Mouse (Mus musculus): ENCODE results near the gene Rspo1. TPM values are rescaled to one million over a fixed set of nuclear protein-coding genes. Genes with fewer than 3 reads are reported as not detected.
"Not testable (repeated sequence)": the region's sequence is repeated elsewhere in the genome, so short reads cannot be mapped to it uniquely, and the experiment has no call there.

Gene Rspo1
- total RNA-seq (2021) (1 to 10 TPM; 5.1 to 7.5 TPM), polyA plus RNA-seq (2012; rRNA removed) (6.8 and 7.1 TPM in 2 replicates)
- long read RNA-seq, transcript Rspo1-201 (6 exons, 1,834 nt) = major isoform, 12 of 12 reads
- long read RNA-seq, partial matches to known transcripts = 0 of 12 reads
- long read RNA-seq, other reads (novel, unspliced or antisense) = 0 of 12 reads

DNA sequence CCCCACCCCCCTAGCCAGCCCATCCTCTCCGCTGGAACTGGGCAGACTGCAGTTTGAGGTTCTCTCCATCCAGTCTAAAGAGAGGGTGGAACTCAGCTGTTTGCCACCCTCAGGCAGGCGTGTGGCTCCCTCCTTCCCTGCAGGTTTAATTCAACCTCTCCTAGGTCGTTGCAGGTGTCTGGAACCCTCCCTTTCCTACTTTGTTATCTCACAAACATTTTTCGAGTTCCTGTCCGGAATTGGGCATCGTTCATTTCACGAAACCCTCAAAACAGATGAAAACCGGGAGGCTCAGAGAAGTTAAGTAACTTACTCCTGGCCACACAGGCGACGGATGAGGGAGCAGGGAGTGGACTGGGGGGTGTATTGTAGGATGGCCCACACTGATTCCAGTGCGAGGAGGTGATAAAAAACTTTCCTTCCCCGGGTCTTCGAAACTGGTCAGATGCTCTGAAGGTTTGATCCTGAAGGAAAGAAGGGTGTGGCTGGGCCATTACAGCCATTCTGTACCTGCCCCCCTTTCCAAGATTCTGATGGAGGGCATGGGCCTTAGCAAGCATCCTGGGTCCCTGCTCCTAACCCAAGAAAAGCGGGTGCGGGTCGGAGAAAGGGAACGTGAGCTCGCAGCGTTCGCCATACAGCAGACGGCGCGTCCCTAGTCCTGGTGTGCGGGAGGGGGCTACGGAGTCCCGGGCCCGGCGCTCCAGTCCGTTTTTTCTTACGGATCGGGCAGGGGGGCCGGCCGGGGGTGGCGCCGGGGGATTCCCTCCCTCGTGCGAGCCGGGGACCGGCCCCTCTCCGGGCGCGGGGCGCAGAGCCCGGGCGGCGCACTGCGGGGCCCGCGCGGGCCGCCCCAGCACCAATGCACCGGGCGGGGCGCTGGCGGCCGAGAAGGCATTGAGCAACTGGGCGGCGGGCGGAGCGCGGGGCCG is at the start of gene Rspo1:
Gene Rspo1, plus strand, starts transcription at position 760 of the 932 bp plus-strand sequence.
- DNase-seq = peak; percentile 23

DNA sequence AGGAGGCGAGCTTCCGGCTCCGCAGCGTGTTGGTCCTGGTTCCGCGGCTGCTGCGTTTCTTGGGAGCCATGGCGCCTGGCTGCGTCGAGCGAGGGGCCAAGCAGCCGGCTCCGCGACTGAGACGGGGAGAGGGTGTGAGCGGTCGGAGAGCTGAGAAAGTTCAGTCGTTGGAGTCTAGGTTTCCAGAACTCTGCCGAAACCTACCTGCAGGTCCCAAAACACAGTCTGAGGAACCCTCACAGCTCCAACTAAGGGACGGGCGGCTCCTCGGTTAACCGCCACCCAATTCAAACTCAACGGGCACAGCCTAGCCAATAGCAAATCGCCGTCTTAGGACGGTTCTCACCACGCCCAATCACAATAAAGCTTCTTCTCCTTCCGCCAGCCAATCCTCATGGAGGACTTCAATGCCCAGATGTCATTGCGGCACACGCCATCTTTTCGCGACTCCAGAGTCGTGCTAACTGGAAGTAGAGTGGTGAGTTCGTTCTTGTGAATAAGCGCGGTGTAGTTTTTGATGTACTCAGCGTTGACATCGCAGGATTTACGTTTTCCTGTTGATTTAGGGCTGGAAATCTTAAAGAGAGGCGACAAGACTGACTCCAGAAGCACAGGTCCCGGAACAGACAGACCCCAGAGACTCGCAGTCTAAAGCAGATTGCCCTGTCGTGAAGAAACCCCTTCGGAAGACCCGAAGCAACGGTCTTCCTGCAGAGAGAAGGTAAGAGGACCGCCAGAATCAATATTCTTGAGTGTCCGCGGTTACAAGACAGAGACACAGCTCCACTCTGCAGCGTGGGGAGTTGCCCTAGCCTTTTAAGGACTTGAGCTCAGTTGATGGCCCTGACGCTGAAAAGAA is 49.4 kb upstream of the Rspo1 start, which contains the start of gene 9930104L06Rik:
Gene 9930104L06Rik, plus strand, starts transcription at position 436 of the 859 bp plus-strand sequence.
- DNase-seq = peak; percentile 96

DNA sequence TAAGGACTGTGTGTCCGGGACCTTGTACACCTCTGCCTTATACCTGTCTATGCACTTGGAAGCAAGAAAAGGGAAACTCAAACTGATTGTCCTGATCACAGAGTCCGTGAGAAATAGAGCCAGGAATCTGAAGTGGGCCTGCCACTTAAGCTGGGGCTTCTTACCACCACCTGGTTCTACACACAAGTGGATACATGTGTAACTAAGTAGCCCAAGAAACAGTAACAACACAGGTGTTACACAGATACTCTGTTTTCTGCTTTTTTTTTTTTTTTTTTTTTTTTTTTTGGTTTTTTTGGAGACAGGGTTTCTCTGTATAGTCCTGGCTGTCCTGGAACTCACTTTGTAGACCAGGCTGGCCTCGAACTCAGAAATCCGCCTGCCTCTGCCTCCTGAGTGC is 47.0 kb upstream of the Rspo1 start, which contains the start of gene Cdca8:
Gene Cdca8, minus strand, starts transcription at position 101 of the 400 bp plus-strand sequence.
- not testable (repeated sequence) for DNase-seq

DNA sequence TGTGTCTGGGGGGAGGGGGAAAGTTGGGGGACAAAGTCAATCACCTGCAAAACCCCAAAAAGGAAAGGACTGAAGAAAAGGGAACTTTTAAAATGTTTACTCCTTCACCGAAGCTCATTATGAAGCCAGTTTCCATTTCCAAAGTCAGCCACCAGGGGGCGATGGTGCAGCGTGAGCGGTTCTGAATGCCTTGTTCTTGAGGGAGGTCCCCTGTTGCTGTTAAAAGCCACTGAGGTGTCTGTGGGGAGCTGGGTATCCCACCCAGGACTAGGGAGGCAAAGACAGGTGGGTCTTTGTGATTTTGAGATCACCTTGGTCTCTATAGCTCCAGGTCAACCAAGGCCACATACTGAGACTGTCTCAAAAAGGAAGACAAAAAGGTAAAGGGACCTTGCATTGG is 43.2 kb upstream of the Rspo1 start:
- DNase-seq = peak; percentile 63

DNA sequence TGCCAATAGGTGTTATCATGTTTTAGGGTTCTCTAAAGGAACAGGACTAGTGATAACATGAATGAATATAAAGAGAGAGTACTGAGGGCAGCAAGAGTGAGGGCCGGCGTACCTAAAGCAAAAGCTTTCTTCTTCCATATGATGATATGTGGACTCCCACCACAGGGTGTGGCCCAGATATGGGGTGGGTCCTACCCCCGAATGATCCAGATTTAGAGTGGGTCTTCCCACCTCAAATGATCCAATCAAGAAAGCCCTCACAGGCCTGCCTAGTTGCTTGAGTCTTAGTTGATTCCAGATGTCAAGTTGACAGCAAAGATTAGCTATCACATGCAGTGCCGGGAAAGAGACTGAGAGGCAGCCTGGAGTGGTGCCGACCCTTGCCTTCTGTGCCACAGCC is 42.4 kb upstream of the Rspo1 start:
- no peak for DNase-seq

DNA sequence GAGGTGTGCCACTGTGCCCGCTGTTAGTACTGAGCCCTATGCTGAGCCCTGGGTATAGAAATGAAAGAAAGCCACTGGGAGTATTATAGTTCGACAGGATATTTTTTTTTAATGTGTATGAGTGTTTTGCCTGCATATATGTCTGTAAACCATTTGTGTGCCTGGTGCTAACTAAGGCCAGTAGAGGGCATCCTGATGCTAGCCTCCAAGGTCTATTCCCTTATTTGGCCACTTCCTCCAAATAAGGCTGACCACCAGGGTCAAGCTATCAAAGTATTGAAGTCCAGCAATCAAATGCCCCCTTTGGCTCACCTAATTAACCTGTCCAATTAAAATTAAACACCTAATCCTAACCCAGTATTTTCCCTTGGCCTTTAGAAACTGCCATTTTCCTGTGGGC is 41.3 kb upstream of the Rspo1 start:
- DNase-seq = no peak

DNA sequence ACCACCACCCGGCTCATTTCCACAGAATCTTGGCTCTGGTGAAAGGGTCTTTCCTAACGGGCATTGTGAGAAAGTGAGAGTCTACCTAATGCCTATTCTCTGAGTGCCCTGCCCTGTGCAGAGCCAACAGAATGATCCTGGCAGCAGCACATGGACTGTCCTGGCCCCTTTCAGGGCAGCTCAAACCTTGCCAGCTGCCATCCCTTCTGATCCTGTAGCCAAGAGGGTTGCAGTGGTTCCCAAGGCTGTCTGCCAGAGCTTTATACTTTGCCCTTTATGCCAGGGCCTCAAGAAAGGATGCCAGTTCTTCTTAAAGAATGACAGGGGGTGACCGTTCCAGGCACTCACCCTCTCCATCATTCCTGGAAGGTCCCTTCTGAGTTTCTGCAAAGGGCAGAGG is 36.7 kb upstream of the Rspo1 start:
- peak; percentile 30 for DNase-seq

DNA sequence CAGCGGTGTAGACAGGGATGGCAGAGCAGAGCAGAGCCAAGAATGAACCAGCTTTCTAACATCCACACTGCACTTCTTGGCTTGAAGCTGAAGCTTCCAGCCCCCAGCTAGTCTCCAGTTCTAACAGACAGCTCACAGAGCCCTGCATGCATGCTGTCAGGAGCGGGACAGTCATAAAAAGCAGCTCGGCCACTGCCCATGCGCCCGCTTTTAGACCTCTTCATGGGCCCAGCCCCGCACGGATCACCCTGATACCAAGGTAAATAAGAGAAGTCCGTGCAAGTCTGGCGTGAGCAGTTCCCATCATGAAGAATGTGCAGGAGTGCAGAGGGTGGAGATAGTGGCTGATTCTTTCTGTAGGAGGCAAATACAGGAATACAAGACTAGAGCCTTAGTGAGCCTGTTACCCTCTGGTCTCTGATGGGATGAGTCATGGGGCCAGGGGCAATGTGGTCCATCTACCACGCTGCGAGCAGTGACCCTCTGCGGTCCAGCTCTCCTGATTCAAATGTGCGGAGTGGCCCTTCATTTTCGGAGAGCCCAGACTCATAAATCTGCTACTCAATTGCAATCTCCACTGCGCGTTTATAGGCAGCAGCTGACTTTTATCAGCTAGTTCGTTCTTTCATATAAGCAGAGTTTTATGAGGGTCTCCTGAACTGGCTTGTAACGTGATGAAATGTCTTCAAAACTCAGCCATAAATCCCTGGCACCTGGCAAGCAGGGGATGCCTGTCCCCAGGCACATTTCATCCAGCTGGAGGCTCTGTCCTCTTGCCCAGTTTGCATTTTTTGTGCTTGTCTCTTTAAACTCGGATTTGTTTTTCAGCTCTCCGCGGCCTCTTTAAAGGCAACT is 35.8 kb upstream of the Rspo1 start:
- no peak for DNase-seq

DNA sequence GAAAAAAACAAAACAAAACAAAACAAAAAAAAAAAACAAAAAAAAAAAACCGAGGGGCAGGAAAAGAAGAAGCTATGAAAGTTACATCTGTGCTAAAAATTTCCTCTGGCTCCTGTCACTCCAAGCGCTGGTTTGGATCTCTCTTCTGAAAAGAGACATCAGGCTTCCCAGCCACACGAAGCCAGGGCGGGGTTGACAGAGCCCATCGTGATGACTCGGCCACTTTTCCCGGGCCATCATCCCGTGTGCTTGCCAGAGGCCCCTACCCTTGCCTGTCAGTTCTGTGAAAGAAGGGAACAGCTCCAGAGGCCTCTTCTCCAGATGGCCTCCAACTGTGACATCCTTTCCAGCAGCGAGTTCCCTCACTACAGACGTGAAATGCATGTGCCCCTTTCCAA is 35.2 kb upstream of the Rspo1 start:
- DNase-seq = no peak

DNA sequence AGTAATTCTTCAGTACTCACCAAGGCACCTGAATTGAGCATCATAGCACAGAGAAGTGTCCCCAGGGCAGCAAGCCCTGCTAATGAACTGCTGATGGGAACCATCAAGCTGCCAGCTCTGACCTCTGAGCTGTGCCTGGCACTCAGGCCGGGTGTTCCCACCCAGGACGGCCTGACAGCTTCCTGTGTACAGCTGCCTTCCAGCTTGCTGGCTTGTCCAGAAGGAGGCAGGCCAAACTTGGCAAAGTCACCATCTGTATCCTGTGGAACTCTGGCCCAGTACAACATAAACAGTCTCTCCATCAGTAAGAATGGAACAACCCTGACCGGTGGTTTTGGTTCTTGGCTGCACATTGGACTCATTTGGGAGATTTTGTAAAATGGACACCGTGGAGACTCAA is 32.7 kb upstream of the Rspo1 start:
- DNase-seq = no peak

DNA sequence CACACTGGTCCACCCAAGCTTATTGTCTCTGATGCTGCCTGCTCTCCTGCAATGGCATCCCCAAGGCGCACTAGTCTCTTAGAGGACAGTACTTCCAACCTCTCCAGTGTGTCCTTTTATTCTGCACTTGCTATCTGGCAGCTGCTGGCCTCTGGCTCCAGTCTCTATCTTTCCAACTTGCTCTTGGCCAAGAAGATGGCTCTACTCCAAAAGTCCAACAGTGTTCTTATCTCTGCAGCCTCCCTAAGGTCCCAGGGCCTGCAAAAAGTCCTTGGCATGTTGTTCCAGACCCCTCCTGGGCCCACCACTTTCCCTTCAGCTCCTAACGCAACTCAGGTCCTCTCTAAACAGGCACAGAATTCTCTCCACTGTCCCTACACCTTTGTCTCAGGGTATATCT is 28.9 kb upstream of the Rspo1 start:
- no peak for DNase-seq

DNA sequence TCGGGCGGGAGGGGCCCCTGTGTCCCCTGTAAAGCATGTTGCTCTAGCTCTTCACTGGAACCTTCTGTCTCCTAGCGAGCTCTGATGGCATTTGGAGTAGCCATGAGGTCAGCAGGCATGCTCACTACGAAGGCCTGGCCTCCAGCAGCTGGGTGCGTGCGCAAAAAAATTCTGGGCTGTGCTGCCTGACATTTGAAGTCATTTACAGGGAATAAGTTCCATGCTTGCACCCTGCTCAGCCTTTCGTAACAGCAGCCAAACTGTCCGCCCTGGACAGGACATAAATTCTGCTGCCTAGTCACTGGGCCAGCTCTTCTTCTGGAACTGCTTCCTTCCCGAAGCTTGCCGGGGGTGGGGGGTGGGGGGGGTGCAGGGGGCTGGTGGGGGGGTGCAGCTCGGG is 27.2 kb upstream of the Rspo1 start:
- peak; percentile 82 for DNase-seq

DNA sequence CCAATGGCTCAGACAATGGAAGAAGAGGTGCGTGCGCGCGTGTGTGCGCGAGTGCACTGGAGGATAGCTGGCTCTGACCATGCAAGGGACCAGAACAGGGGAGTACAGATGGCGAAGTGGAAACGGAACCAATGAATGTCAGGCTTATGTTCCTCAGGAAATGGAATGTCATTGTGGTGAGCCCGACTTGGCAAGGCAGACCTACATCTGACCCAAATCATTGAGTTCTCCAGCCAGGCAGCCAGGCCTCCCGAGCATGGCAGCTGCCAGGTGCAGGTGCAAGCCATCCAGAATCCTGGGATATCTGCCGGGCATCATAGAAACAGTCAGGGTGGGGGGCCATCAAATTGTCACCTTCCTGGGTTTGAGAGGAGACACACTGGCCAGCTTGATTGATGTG is 25.3 kb upstream of the Rspo1 start:
- DNase-seq = no peak

DNA sequence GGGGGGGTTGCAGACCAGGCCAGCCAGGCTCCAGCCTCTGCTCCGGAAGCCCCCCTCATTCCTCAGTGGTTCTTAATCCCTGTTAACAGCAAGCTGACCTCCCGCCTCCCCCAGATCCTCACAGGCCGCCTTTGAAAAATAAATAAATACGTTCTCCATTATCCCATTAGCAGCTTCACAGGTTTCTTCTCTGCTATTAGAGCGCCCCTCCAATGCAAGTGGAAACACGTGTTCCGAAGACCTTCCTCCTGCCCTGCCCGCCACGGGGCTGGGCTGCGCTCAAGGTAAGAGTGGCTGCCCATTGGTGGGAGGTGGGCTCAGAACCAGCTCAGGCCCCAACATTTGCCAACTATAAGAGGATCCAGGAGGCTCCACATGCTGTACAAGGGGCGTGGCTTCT is 23.7 kb upstream of the Rspo1 start:
- DNase-seq = no peak

DNA sequence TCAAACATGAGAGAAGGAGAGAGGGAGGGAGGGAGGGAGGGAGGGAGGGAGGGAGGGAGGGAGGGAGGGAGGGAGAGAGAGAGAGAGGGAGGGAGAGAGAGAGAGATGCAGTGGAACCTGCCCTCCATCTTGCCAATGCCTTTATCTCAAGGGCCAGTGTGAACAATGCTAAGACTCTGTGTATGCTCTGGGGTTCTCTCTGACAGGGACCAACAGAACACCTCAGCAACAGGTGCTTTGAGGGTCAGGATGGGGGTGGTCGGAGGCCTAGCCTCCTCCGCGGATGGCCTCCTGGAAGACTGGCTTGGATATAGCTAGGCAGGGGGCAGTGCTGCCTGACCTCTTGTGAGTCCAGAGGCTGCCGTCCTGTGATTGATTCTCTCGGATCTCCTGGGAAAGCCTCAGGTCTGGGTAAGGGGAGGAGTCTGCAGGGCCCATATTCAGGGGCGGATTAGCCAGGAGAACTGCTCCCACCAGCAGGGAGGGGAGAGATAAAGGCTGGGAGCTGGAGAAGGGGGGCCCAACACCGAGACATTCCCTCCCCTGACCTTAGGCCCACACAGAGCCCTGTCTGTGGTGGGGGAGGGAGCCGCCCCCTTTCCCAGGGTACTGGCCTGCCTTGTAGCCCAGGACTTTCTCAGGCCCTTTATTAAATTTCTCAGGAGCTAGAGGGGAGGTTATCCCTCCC is 21.2 kb upstream of the Rspo1 start:
- no peak for DNase-seq

DNA sequence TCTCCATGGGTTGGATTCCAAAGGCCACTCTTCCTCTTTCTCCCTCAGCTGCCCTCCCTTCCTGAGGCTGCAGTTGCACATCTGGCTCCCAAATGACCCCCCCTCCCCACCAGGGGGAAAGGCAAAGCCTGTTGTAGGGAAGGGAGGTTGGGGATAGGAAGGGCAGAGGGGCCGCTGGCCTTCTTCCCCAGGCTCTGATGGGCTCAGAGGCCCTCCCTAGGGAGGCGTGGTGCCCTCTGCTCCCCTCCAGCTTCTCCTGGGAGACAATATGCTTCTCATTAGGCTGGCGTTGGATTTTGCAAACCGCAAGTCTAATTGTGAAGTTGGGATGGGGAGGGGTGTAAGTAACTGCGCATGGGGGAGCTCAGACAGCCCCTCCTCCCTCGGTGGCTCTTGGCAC is 17.5 kb upstream of the Rspo1 start:
- DNase-seq = no peak

DNA sequence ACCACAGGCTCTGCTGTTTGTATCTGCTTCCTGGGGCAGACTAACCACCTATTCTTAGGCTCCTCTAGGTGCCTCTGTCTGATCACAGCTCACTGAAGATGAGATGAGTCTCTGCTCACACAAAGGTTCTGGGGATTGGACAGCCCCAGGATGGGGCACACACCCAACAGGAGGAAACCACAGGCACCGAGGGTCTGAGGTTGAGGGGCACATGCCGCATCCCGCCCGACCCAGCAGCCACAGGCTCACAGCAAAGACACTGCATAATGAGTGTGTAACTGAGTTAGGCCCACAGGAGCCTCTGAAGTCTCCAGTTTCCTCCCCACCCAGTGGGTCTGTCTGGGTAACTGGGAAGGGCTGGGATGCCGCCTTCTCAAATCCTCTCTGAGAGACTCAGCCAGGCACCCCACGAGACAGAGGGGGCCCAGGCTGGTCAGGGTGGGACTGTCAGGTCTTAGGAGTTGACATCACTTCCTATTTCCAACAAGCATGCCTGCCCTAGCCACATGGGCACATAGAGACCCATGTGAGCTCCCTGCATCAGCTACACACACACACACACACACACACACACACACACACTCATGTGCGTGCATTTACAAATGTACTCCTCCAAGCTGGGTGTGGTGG is 16.9 kb upstream of the Rspo1 start:
- DNase-seq = no peak

DNA sequence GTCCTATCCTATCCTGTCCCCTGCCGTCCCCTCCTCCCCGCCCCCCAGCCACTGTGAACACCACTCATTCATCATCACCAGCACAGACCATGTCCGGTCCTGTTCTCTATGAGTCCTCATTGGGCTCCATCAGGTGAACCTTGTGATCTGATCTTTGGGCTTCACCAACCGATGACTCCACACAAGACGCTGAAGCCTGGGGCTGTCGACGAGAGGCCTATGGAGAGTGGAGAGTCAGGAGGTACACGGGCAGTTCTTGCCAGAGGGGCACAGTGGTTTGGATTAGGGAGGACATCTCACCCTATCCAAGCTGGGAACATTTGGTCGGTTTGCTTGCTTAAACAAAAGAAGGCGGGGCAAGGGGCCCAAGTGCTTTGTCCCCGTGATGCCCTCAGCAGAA is 16.0 kb upstream of the Rspo1 start:
- no peak for DNase-seq

DNA sequence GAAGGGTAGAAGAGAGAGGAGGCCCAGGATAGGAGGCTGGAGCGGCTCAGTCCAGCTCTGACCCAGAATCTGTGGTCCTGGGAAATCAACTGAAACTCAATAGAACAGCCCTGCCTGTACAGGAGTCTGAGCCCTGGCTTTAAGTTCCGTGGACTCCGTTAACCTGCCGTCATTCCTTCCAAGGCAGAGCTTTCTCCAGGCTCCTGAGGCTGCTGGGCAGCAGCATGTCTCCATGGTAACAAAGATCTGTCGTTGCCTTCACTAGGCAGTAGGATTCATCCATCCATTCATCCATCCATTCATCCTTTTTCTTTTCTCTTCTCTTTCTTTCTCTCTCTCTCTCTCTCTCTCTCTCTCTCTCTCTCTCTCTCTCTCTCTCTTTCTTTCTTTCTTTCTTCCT is 15.6 kb upstream of the Rspo1 start:
- DNase-seq = no peak

DNA sequence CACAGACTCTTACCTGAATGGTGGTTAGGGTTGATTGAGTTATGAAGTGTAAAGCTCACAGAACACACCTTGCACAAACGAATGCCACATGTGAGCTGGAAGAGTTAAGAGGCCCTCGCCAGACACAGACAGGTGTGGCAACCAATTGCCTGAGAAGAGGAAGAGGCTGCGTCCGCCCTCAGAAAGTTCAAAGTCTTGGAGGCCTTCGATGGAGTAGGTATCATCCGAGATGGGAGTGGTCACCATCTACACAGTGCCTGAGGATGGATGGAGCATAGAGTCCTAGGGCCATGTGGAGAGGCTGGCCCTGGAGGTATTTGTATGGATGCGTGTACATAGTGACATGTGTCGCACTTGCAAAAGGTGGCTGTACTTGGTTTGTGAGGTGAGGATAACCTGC is 15.1 kb upstream of the Rspo1 start:
- DNase-seq = no peak

Data from adrenal gland, adult 2 months (tissue).